Mouse (Mus musculus): ENCODE results near the gene BC049715. TPM values are rescaled to one million over a fixed set of nuclear protein-coding genes. Genes with fewer than 3 reads are reported as not detected.
A peak's percentile ranks its signal among the peaks of the same experiment; 100 is the strongest.

Gene BC049715
- total RNA-seq, 2 experiments from 2014 or later = 0.39 to 0.57 TPM

- peak; percentile 98 for DNase-seq (ENCODE audit: low spot score in 2 of 2)
Measured at GRCm38 (mm10) chr6:136808014-136808417, 19.4 kb upstream of the BC049715 start, which contains the start of gene H2afj. H2afj (plus strand) TSS chr6:136808244.

- peak in 1 of 2 experiments; percentile 37 for DNase-seq (ENCODE audit: low spot score in 2 of 2)
Measured at GRCm38 (mm10) chr6:136808631-136809046, 18.8 kb upstream of the BC049715 start.

GRCm38 (mm10) chr6:136809077-136809476 lies 18.3 kb upstream of the BC049715 start:
- DNase-seq (ENCODE audit: low spot score in 2 of 2) = no peak

GRCm38 (mm10) chr6:136809673-136810072 lies 17.8 kb upstream of the BC049715 start:
- DNase-seq (ENCODE audit: low spot score in 2 of 2) = no peak

- no peak for DNase-seq (ENCODE audit: low spot score in 2 of 2)
Measured at GRCm38 (mm10) chr6:136811196-136811595, 16.2 kb upstream of the BC049715 start.

GRCm38 (mm10) chr6:136813117-136813516 lies 14.3 kb upstream of the BC049715 start:
- no peak for DNase-seq (ENCODE audit: low spot score in 2 of 2)

- DNase-seq (ENCODE audit: low spot score in 2 of 2) = no peak
Measured at GRCm38 (mm10) chr6:136815381-136815780, 12.0 kb upstream of the BC049715 start.

- DNase-seq (ENCODE audit: low spot score in 2 of 2) = no peak
Measured at GRCm38 (mm10) chr6:136816826-136817225, 10.6 kb upstream of the BC049715 start.

GRCm38 (mm10) chr6:136817549-136817948 lies 9.9 kb upstream of the BC049715 start:
- no peak for DNase-seq (ENCODE audit: low spot score in 2 of 2)

- DNase-seq (ENCODE audit: low spot score in 2 of 2) = no peak
Measured at GRCm38 (mm10) chr6:136820381-136820780, 7.0 kb upstream of the BC049715 start.

GRCm38 (mm10) chr6:136821086-136821485 lies 6.3 kb upstream of the BC049715 start:
- no peak for DNase-seq (ENCODE audit: low spot score in 2 of 2)

- no peak for DNase-seq (ENCODE audit: low spot score in 2 of 2)
Measured at GRCm38 (mm10) chr6:136824987-136825386, 2.4 kb upstream of the BC049715 start.

- DNase-seq (ENCODE audit: low spot score in 2 of 2) = no peak
Measured at GRCm38 (mm10) chr6:136827116-136827515, 310 bp upstream of the BC049715 start.

GRCm38 (mm10) chr6:136827881-136828561 lies 595 bp downstream of the BC049715 start, which contains the start of gene Wbp11:
Wbp11 (minus strand) TSS chr6:136828233.
- peak; percentile 84 to 95 for DNase-seq (ENCODE audit: low spot score in 2 of 2)

GRCm38 (mm10) chr6:136828681-136829080 lies 1.3 kb downstream of the BC049715 start:
- DNase-seq (ENCODE audit: low spot score in 2 of 2) = no peak

- DNase-seq (ENCODE audit: low spot score in 2 of 2) = no peak
Measured at GRCm38 (mm10) chr6:136831712-136832111, 4.3 kb downstream of the BC049715 start.

GRCm38 (mm10) chr6:136835352-136835751 lies 7.9 kb downstream of the BC049715 start, which contains the start of gene Smco3:
Smco3 (minus strand) TSS chr6:136835452.
- no peak for DNase-seq (ENCODE audit: low spot score in 2 of 2)

GRCm38 (mm10) chr6:136837323-136837722 lies 9.9 kb downstream of the BC049715 start:
- no peak for DNase-seq (ENCODE audit: low spot score in 2 of 2)

GRCm38 (mm10) chr6:136844903-136845302 lies 17.5 kb downstream of the BC049715 start:
- no peak for DNase-seq (ENCODE audit: low spot score in 2 of 2)

GRCm38 (mm10) chr6:136845706-136846480 lies 18.5 kb downstream of the BC049715 start:
- no peak for DNase-seq (ENCODE audit: low spot score in 2 of 2)

GRCm38 (mm10) chr6:136847267-136847666 lies 19.8 kb downstream of the BC049715 start:
- DNase-seq (ENCODE audit: low spot score in 2 of 2) = no peak

- DNase-seq (ENCODE audit: low spot score in 2 of 2) = peak in 1 of 2 experiments; percentile 56
Measured at GRCm38 (mm10) chr6:136847790-136848189, 20.4 kb downstream of the BC049715 start.
